Comparison of ENCODE assay signal across 20 mouse cellular contexts in genomic region chr9:48503001-48503400, GRCm38 (mm10).
"Had no signal": no experiment of that assay in that cellular context is flagged by ENCODE, and none has a peak within 500 bp of the region (broad histone marks: within the 10 kb centered on the region; RNA-seq: fewer than 3 reads in every experiment).

No protein-coding gene starts in this region.

- H3K36me3 ChIP-seq: liver, embryonic 15.5 days; lung, embryonic 15.5 days; midbrain, embryonic 12.5 days; neural tube, embryonic 13.5 days; neural tube, embryonic 15.5 days; stomach, embryonic 15.5 days had no signal

- ATAC-seq: liver, postnatal 0 days; lung, postnatal 0 days; midbrain, embryonic 16.5 days had no signal

- H3K4me3 ChIP-seq: liver, embryonic 15.5 days; lung, embryonic 15.5 days; megakaryocyte, embryonic 14.5 days; midbrain, embryonic 12.5 days; neural tube, embryonic 13.5 days; neural tube, embryonic 15.5 days; stomach, embryonic 15.5 days had no signal

- H3K9me3 ChIP-seq: liver, embryonic 15.5 days; lung, embryonic 15.5 days; megakaryocyte, embryonic 14.5 days; midbrain, embryonic 12.5 days; neural tube, embryonic 13.5 days; neural tube, embryonic 15.5 days; stomach, embryonic 15.5 days had no signal

- H3K4me2 ChIP-seq: liver, embryonic 15.5 days; lung, embryonic 15.5 days; midbrain, embryonic 12.5 days; neural tube, embryonic 13.5 days; neural tube, embryonic 15.5 days; stomach, embryonic 15.5 days had no signal

- H3K4me1 ChIP-seq: liver, embryonic 15.5 days; lung, embryonic 15.5 days; megakaryocyte, embryonic 14.5 days; midbrain, embryonic 12.5 days; neural tube, embryonic 13.5 days; neural tube, embryonic 15.5 days; stomach, embryonic 15.5 days had no signal

- H3K27me3 ChIP-seq: midbrain, embryonic 12.5 days; neural tube, embryonic 15.5 days; stomach, embryonic 15.5 days had no signal

- H3K9ac ChIP-seq: liver, embryonic 15.5 days; liver, postnatal 0 days; lung, embryonic 15.5 days; midbrain, embryonic 12.5 days; neural tube, embryonic 13.5 days; neural tube, embryonic 15.5 days; stomach, embryonic 15.5 days had no signal

- H3K27ac ChIP-seq: liver, embryonic 15.5 days; lung, embryonic 15.5 days; macrophage; midbrain, embryonic 12.5 days; neural tube, embryonic 13.5 days; neural tube, embryonic 15.5 days; stomach, embryonic 15.5 days; stomach, postnatal 0 days had no signal

- DNase-seq: liver, postnatal 0 days; lung, adult 2 months; lung, postnatal 14 days; lung, postnatal 36 days; midbrain, embryonic 14.5 days; right cerebral cortex, postnatal 14 days; thymus, adult 2 months; thymus, postnatal 25 days; thymus, postnatal 4 days had no signal
